Mouse (Mus musculus): ENCODE data around the gene Sirt1. TPM values are rescaled to one million over a fixed set of nuclear protein-coding genes. Genes with fewer than 3 reads are reported as not detected.
A peak's percentile ranks its signal among the peaks of the same experiment; 100 is the strongest.

Sirt1 gene
- polyA plus RNA-seq, 2 experiments = 3.8 to 8.4 TPM

DNA sequence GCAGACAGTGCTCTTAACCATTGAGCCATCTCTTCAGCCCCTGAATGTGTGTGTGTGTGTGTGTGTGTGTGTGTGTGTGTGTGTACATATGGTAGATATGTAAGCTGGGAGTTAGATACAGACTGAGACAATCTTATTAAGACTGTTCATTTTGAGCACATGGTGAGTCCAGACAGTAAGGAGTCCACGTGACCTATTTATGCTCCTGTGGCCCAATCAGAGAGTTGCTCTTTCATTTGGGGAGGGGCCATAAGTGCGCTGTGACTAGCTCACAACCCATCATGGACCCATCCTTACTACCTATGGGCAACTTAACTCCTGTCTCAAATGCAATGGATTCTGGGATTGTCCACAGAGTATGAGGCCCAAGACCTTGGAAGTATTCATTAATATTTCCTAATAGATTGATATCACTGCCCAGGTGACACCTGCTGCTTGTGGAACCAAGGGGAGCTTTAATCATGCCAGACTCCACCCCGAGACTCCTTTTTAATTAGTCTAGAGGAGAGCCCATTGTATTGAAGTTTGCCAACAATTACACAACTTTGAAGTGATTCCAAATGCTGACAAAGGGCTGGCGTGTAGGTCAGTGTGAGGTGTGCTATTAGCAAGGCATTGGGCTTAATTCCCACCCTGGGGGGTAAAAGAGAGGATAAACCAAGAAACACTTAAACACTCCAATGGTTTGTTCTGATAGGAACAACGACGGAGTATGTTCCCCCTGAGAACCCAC, 2.4 kb downstream of the Sirt1 start:
- Histone ChIP-seq H3K4me1 (replicated peaks; ENCODE audit: control insufficient read depth in 2 of 2, insufficient read depth in 2 of 2, low read length in 1 of 2) (peaks cover 2 to 7% of the 10 kb centered on the region in 2 experiments), H3K27ac (no peak overlapping the region), H3K4me3 (ENCODE audit: insufficient read depth in 1 of 2, low read depth in 2 of 2, low read length in 2 of 2) (no peak overlapping the region), H3K36me3 (replicated peaks; ENCODE audit: control insufficient read depth, insufficient read depth, low read depth) (no peaks in the 10 kb centered on the region), H3K4me2 (ENCODE audit: low read depth) (no peak overlapping the region), H3K27me3 (ENCODE audit: control insufficient read depth, insufficient read depth, low read length) (no peaks in the 10 kb centered on the region), H3K9ac (replicated peaks) (no peak overlapping the region), H3K9me3 (ENCODE audit: control insufficient read depth, low read length) (no peaks in the 10 kb centered on the region)
- 64% methylated on average over 6 of the region's 6 CpGs for WGBS (ENCODE audit: insufficient replicate concordance)
- DNase-seq (ENCODE audit: low read depth in 3 of 3, low spot score in 3 of 3) (no peak), ATAC-seq (ENCODE audit: insufficient read depth) (no peak)
- TF ChIP-seq EP300 (IDR thresholded peaks at IDR 0.05; ENCODE audit: low read depth) (no peak), CTCF (IDR thresholded peaks at IDR 0.05; ENCODE audit: low read depth) (no peak)

- WGBS (ENCODE audit: insufficient replicate concordance) = 18% methylated on average over 9 of the region's 9 CpGs
These were observed 4.0 kb downstream of the Sirt1 start for GRCm38 (mm10) chr10:63377468-63377867.

DNA sequence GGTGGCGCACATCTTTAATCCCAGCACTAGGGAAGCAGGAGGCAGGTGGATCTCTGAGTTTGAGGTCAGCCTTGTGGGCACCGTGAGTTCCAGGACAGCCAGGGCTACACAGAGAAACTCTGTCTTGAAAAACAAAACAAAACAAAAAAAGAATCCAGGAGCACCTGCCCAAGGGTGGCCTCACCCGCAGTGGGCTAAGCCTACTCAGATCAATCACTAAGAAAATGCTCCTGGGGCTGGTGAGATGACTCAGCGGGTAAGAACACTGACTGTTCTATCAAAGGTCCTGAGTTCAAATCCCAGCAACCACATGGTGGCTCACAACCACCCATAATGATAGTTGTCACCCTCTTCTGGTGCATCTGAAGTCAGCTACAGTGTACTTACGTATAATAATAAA, 5.2 kb downstream of the Sirt1 start:
- DNase-seq (ENCODE audit: low read depth in 3 of 3, low spot score in 3 of 3) (no peak), ATAC-seq (ENCODE audit: insufficient read depth) (no peak)
- H3K27ac ChIP-seq = no peak overlapping the region
- H3K36me3 ChIP-seq (replicated peaks; ENCODE audit: control insufficient read depth, insufficient read depth, low read depth) = no peaks in the 10 kb centered on the region
- H3K27me3 ChIP-seq (ENCODE audit: control insufficient read depth, insufficient read depth, low read length) = no peaks in the 10 kb centered on the region
- 76% methylated on average over 5 of the region's 5 CpGs for WGBS (ENCODE audit: insufficient replicate concordance)
- H3K9me3 ChIP-seq (ENCODE audit: control insufficient read depth, low read length) = no peaks in the 10 kb centered on the region
- TF ChIP-seq CTCF (IDR thresholded peaks at IDR 0.05; ENCODE audit: low read depth) (no peak), EP300 (IDR thresholded peaks at IDR 0.05; ENCODE audit: low read depth) (no peak)
- no peak overlapping the region for H3K9ac ChIP-seq (replicated peaks)
- no peak overlapping the region for H3K4me2 ChIP-seq (ENCODE audit: low read depth)
- peaks cover under 1% of the 10 kb centered on the region in 2 experiments for H3K4me1 ChIP-seq (replicated peaks; ENCODE audit: control insufficient read depth in 2 of 2, insufficient read depth in 2 of 2, low read length in 1 of 2)
- H3K4me3 ChIP-seq (ENCODE audit: insufficient read depth in 1 of 2, low read depth in 2 of 2, low read length in 2 of 2) = no peak overlapping the region

More at GRCm38 (mm10) chr10:63377468-63377867, 4.0 kb downstream of the Sirt1 start:
- Histone ChIP-seq H3K4me3 (ENCODE audit: insufficient read depth in 1 of 2, low read depth in 2 of 2, low read length in 2 of 2) (no peak overlapping the region), H3K9ac (replicated peaks) (no peak overlapping the region), H3K27ac (no peak overlapping the region), H3K4me1 (replicated peaks; ENCODE audit: control insufficient read depth in 2 of 2, insufficient read depth in 2 of 2, low read length in 1 of 2) (peaks cover 2 to 7% of the 10 kb centered on the region in 2 experiments), H3K4me2 (ENCODE audit: low read depth) (no peak overlapping the region), H3K27me3 (ENCODE audit: control insufficient read depth, insufficient read depth, low read length) (no peaks in the 10 kb centered on the region), H3K9me3 (ENCODE audit: control insufficient read depth, low read length) (no peaks in the 10 kb centered on the region), H3K36me3 (replicated peaks; ENCODE audit: control insufficient read depth, insufficient read depth, low read depth) (no peaks in the 10 kb centered on the region)
- DNase-seq (ENCODE audit: low read depth in 3 of 3, low spot score in 3 of 3) = peak; percentile 52 to 70 (median 55)
- TF ChIP-seq CTCF (IDR thresholded peaks at IDR 0.05; ENCODE audit: low read depth) (peak; percentile 87), EP300 (IDR thresholded peaks at IDR 0.05; ENCODE audit: low read depth) (no peak)
- ATAC-seq (ENCODE audit: insufficient read depth) = no peak

GRCm38 (mm10) chr10:63368041-63368440, 13.5 kb downstream of the Sirt1 start:
- DNase-seq (ENCODE audit: low read depth in 3 of 3, low spot score in 3 of 3) = no peak
- no peaks in the 10 kb centered on the region for H3K36me3 ChIP-seq (replicated peaks; ENCODE audit: control insufficient read depth, insufficient read depth, low read depth)
- no peak overlapping the region for H3K4me3 ChIP-seq (ENCODE audit: insufficient read depth in 1 of 2, low read depth in 2 of 2, low read length in 2 of 2)
- no peak overlapping the region for H3K9ac ChIP-seq (replicated peaks)
- H3K4me1 ChIP-seq (replicated peaks; ENCODE audit: control insufficient read depth in 2 of 2, insufficient read depth in 2 of 2, low read length in 1 of 2) = no peaks in the 10 kb centered on the region
- WGBS (ENCODE audit: insufficient replicate concordance) = 70% methylated on average over 3 of the region's 3 CpGs
- no peak overlapping the region for H3K4me2 ChIP-seq (ENCODE audit: low read depth)
- no peak for ATAC-seq (ENCODE audit: insufficient read depth)
- no peaks in the 10 kb centered on the region for H3K27me3 ChIP-seq (ENCODE audit: control insufficient read depth, insufficient read depth, low read length)
- TF ChIP-seq EP300 (IDR thresholded peaks at IDR 0.05; ENCODE audit: low read depth) (no peak), CTCF (IDR thresholded peaks at IDR 0.05; ENCODE audit: low read depth) (no peak)
- no peak overlapping the region for H3K27ac ChIP-seq
- no peaks in the 10 kb centered on the region for H3K9me3 ChIP-seq (ENCODE audit: control insufficient read depth, low read length)

DNA sequence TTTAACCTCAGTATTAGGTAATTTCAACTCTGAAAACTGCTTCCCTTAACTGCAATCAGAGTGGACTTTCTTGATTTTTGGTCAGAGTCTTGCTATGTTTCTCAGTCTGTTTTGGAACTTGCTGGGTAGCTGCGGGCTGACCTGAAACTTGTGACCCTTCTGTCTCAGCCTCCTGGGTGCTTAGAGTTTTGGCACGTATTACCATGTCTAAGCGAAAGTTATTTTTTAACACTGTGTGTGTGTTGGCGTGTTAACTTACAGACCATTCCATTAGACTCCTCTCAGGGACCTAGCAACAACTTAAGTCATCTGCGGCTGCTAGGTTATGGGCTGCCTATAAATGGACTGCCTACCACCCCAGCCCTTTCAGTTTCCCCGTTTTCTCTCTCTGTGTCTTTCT, 14.1 kb downstream of the Sirt1 start:
- 64% methylated on average over 6 of the region's 6 CpGs for WGBS (ENCODE audit: insufficient replicate concordance)
- Histone ChIP-seq H3K27ac (no peak overlapping the region), H3K27me3 (ENCODE audit: control insufficient read depth, insufficient read depth, low read length) (no peaks in the 10 kb centered on the region), H3K9me3 (ENCODE audit: control insufficient read depth, low read length) (no peaks in the 10 kb centered on the region), H3K4me2 (ENCODE audit: low read depth) (no peak overlapping the region), H3K4me1 (replicated peaks; ENCODE audit: control insufficient read depth in 2 of 2, insufficient read depth in 2 of 2, low read length in 1 of 2) (no peaks in the 10 kb centered on the region), H3K36me3 (replicated peaks; ENCODE audit: control insufficient read depth, insufficient read depth, low read depth) (no peaks in the 10 kb centered on the region), H3K4me3 (ENCODE audit: insufficient read depth in 1 of 2, low read depth in 2 of 2, low read length in 2 of 2) (no peak overlapping the region), H3K9ac (replicated peaks) (no peak overlapping the region)
- no peak for TF ChIP-seq EP300 (IDR thresholded peaks at IDR 0.05; ENCODE audit: low read depth)
- TF ChIP-seq CTCF (IDR thresholded peaks at IDR 0.05; ENCODE audit: low read depth) = no peak
- no peak for ATAC-seq (ENCODE audit: insufficient read depth)
- DNase-seq (ENCODE audit: low read depth in 3 of 3, low spot score in 3 of 3) = no peak
